Mouse (Mus musculus): Measurements from ENCODE around the gene Hspg2. TPM values are rescaled to one million over a fixed set of nuclear protein-coding genes. Genes with fewer than 3 reads are reported as not detected.
A peak's percentile ranks its signal among the peaks of the same experiment; 100 is the strongest.

Hspg2 gene
- total and polyA plus RNA-seq, 3 experiments: 1.3 to 14.0 (median 5.5) TPM

GRCm38 (mm10) chr4:137546003-137546525 is 77.5 kb downstream of the Hspg2 start (continued):
- TF ChIP-seq ZNF384 (IDR thresholded peaks at IDR 0.05; ENCODE audit: low read depth, low read length): no peak
- no peak for TF ChIP-seq GABPA (IDR thresholded peaks at IDR 0.05; ENCODE audit: insufficient replicate concordance, low read depth, low read length)
- TF ChIP-seq CHD1 (IDR thresholded peaks at IDR 0.05; ENCODE audit: low read depth, low read length): no peak
- TF ChIP-seq POLR2A (IDR thresholded peaks at IDR 0.05; ENCODE audit: low read depth, low read length): no peak
- no peak for TF ChIP-seq RCOR1 (conservative IDR thresholded peaks at IDR 0.05; ENCODE audit: low read depth, low read length)
- 0 out of 2 replicates have a peak, but pooled peaks have one; percentile 33 for TF ChIP-seq MYC (IDR thresholded peaks at IDR 0.05; ENCODE audit: low read depth, low read length)
- no peak for TF ChIP-seq PAX5 (IDR thresholded peaks at IDR 0.05; ENCODE audit: low read length)
- TF ChIP-seq KAT2A (IDR thresholded peaks at IDR 0.05; ENCODE audit: insufficient replicate concordance, low read length): no peak
- TF ChIP-seq RAD21 (IDR thresholded peaks at IDR 0.05; ENCODE audit: low read depth, low read length): peak; percentile 76
- TF ChIP-seq TCF12 (IDR thresholded peaks at IDR 0.05; ENCODE audit: low read depth, low read length): no peak
- no peak for TF ChIP-seq E2F4 (IDR thresholded peaks at IDR 0.05; ENCODE audit: insufficient replicate concordance, low read depth, low read length)
- TF ChIP-seq CTCF (conservative IDR thresholded peaks at IDR 0.05 in 1 of 2, IDR thresholded peaks at IDR 0.05 in 1 of 2; ENCODE audit: low read depth in 2 of 2, low read length in 2 of 2): peak; percentile 45 to 80; a peak in 3 of 4 replicates
- TF ChIP-seq NRF1 (IDR thresholded peaks at IDR 0.05; ENCODE audit: low read depth, low read length): no peak
- no peak for TF ChIP-seq POLR2AphosphoS2 (IDR thresholded peaks at IDR 0.05; ENCODE audit: low read depth, low read length)
- TF ChIP-seq IRF4 (IDR thresholded peaks at IDR 0.05; ENCODE audit: low read depth, low read length): 0 out of 2 replicates have a peak, but pooled peaks have one; percentile 29
- TF ChIP-seq EP300 (IDR thresholded peaks at IDR 0.05; ENCODE audit: low read length): no peak
- no peak for TF ChIP-seq HCFC1 (IDR thresholded peaks at IDR 0.05; ENCODE audit: low read depth, low read length)
- TF ChIP-seq CHD2 (IDR thresholded peaks at IDR 0.05; ENCODE audit: low read length): no peak
- TF ChIP-seq JUND (conservative IDR thresholded peaks at IDR 0.05; ENCODE audit: low read depth, low read length): no peak
- TF ChIP-seq MXI1 (IDR thresholded peaks at IDR 0.05; ENCODE audit: low read depth, low read length): no peak
- TF ChIP-seq TBP (conservative IDR thresholded peaks at IDR 0.05; ENCODE audit: low read depth, low read length): no peak

DNA sequence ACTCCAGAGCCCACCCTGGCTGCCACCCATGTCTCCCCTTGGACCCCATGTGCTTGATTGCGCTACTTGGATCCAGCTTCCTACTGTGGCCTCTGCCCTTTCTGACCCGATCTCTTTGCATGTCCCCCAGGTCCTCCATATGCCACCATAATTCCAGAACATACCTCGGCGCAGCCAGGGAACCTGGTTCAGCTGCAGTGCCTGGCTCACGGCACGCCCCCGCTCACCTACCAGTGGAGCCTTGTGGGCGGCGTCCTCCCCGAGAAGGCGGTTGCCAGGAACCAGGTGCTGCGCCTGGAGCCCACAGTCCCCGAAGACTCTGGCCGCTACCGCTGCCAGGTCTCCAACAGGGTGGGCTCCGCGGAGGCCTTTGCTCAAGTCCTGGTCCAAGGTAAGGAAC is 84.9 kb downstream of the Hspg2 start:
- dilution Hi-C loops (cut with MboI; ENCODE audit: extremely low pct_ligation_motif_present, extremely low pct_unique_long_range_greater_than_20kb, low sequenced_read_pairs) (no loop called here), in situ Hi-C loops (cut with MboI; ENCODE audit: low pct_ligation_motif_present, low pct_unique_long_range_greater_than_20kb, low sequenced_read_pairs) (no loop called here)
- peaks cover 0 to 91% of the 10 kb centered on the region in 2 experiments for H3K36me3 ChIP-seq (replicated peaks in 1 of 2; ENCODE audit: control insufficient read depth in 1 of 2, insufficient read depth in 1 of 2, low read length in 1 of 2)
- no peak overlapping the region for H3K27ac ChIP-seq (ENCODE audit: insufficient read depth, low read depth)
- H3K79me2 ChIP-seq (replicated peaks; ENCODE audit: control insufficient read depth, extremely low read depth, insufficient read depth, poor library complexity, severe bottlenecking): no peaks in the 10 kb centered on the region
- no peaks in the 10 kb centered on the region for H3K9me3 ChIP-seq (replicated peaks; ENCODE audit: low read length)
- no peak overlapping the region for H3K4me3 ChIP-seq (replicated peaks in 1 of 3; ENCODE audit: low read depth in 2 of 3, low read length in 2 of 3, poor library complexity in 1 of 3)
- H3K9ac ChIP-seq (ENCODE audit: insufficient read depth, low read depth): no peak overlapping the region
- no peak for DNase-seq (ENCODE audit: extremely low read depth)
- no peak overlapping the region for H3K4me2 ChIP-seq (ENCODE audit: insufficient read depth, low read depth, poor library complexity, severe bottlenecking)
- no peaks in the 10 kb centered on the region for H3K4me1 ChIP-seq (ENCODE audit: control insufficient read depth in 1 of 2, insufficient read depth in 2 of 2)
- no peaks in the 10 kb centered on the region for H3K27me3 ChIP-seq (replicated peaks)
- no peak for TF ChIP-seq RAD21 (IDR thresholded peaks at IDR 0.05; ENCODE audit: low read depth, low read length)
- no peak for TF ChIP-seq EP300 (IDR thresholded peaks at IDR 0.05; ENCODE audit: low read length)
- TF ChIP-seq MAFK (IDR thresholded peaks at IDR 0.05; ENCODE audit: insufficient replicate concordance, low read length): no peak
- TF ChIP-seq USF2 (conservative IDR thresholded peaks at IDR 0.05; ENCODE audit: low read depth, low read length): no peak
- TF ChIP-seq USF1 (IDR thresholded peaks at IDR 0.05; ENCODE audit: low read depth, low read length): no peak
- TF ChIP-seq ZC3H11A (IDR thresholded peaks at IDR 0.05; ENCODE audit: low read depth, low read length): no peak
- no peak for TF ChIP-seq CTCF (conservative IDR thresholded peaks at IDR 0.05 in 1 of 2, IDR thresholded peaks at IDR 0.05 in 1 of 2; ENCODE audit: low read depth in 2 of 2, low read length in 2 of 2)
- TF ChIP-seq CHD1 (IDR thresholded peaks at IDR 0.05; ENCODE audit: low read depth, low read length): no peak
- TF ChIP-seq MXI1 (IDR thresholded peaks at IDR 0.05; ENCODE audit: low read depth, low read length): no peak
- no peak for TF ChIP-seq MAZ (IDR thresholded peaks at IDR 0.05; ENCODE audit: low read depth, low read length)
- no peak for TF ChIP-seq CHD2 (IDR thresholded peaks at IDR 0.05; ENCODE audit: low read length)
- TF ChIP-seq ELF1 (IDR thresholded peaks at IDR 0.05; ENCODE audit: low read depth, low read length): no peak
- no peak for TF ChIP-seq NELFE (IDR thresholded peaks at IDR 0.05; ENCODE audit: low read depth, low read length)
- TF ChIP-seq POLR2AphosphoS2 (IDR thresholded peaks at IDR 0.05; ENCODE audit: low read depth, low read length): no peak
- TF ChIP-seq JUND (conservative IDR thresholded peaks at IDR 0.05; ENCODE audit: low read depth, low read length): no peak

Data from CH12.LX (cell line).